Mouse (Mus musculus): ENCODE results near the gene H2-DMb1.

The H2-DMb1 gene

DNA sequence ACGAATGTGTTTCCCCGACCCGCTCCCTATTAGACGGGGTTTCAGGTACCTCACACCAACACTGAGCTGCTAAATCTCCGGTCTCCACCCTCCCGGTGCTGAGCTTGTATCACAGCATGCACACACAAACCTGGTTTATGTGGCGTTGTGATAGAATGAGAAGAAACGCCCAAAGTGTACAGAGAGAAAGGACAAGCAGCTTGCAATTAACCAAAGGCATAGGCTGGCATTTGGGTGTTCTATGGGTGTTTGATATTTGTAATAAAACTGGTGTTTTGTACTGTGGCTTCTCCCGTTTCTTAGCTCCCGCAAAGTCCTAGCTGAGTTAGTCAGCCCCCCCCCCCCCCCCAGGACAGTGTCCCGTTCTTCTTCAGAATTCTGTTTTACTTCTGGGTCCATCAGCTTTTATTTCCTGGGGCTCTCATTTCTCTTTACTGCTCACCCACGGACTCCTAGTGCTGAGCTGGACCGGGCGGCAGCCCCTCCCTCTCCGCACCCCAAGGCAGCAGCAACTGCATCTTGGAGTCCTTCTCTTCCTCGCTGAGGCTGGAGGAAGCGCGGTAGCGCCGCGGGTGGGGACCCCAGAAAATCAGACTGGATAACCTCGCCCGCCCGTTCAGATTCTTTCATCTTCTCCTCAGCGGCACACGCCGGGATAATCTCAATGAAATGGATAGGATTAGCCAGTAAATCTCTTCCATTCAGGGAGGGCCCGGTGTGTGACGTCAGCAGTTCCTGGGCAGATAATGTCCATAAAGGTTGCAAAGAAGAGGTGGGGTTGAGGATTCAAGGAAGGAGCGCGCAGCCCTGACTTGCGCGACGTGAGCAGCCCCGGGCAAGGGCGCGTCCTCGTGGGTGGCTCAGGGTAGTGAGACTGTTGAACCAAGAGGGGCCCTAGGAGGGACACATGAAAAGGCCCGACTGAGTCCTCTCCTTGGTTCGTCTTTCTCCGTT is 44.3 kb downstream of the H2-DMb1 start, which contains the start of gene Psmb8:
TSS of gene Psmb8 (plus strand) at position 781 of the 954 bp plus-strand sequence.
- DNase-seq = peak; percentile 91 to 94

- peak; percentile 35 to 57 for DNase-seq
Observed at GRCm38 (mm10) chr17:34197904-34198520, 45.1 kb downstream of the H2-DMb1 start.

- DNase-seq = no peak
Observed at GRCm38 (mm10) chr17:34198521-34198912, 45.6 kb downstream of the H2-DMb1 start.

DNA sequence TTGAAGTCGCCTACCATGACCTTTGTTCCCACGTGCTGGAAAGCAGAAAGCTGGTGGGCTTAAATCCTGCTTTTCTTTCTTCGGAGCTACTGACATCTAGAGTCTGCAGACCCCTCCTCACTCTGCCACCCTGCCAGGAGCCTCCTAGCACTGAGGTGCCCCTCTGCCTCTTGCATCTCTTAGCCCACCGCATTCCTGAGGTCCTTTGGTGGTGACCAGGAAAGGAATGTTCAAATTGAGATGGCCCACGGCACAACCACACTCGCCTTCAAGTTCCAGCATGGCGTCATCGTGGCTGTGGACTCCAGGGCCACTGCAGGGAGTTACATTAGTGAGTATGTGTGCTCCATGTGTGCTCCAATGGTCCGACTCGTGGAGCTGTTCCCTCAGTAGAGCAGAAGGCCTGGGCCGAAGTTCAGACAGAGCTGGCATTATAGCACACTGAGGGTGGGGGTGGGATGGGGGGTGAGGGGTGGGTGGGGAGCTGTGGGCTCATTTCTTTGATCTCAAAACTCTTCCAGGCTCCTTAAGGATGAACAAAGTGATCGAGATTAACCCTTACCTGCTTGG is 46.3 kb downstream of the H2-DMb1 start:
- DNase-seq = no peak

DNA sequence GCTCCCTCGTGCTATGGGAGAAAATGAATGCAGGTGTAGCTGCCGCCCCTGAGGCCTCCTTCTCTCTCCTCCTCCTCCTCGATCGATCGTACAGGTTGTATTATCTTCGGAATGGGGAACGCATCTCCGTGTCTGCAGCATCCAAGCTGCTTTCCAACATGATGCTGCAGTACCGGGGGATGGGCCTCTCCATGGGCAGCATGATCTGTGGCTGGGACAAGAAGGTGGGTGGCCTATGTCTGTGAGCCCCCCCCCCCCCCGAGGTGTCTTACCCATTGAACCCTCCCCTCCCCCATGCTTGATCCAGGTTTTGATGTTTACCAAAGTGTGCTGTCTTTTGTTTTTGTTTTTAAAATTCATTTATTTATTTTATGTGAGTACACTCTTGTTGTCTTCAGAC is 47.2 kb downstream of the H2-DMb1 start:
- no peak for DNase-seq

DNA sequence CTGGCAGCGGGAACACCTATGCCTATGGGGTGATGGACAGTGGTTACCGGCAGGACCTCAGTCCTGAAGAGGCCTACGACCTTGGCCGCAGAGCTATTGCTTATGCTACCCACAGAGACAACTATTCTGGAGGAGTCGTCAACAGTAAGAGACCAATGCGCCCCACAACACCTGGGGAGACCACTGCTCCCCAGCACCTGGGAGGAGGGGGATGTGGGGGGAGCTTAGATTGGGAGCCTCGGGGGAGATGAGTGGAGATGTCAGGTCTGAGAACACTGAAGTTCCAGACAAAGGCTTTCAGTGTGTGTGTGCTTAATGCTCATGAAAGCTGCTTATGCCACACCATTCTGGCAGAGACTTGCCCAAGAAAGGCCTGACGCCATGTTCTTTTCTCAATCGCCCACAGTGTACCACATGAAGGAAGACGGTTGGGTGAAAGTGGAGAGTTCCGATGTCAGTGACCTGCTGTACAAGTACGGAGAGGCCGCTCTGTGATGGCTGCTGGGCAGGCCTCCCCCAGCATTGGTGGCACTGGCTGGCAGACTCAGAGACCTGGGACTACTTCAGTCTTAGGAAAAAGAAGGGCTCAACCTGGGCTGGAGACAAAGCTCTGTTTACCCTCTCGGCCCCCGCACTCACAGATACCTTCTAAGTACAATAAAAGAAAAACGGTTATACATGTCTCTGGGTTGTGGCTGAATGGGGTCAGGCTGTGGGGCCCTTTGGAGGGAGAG is 48.1 kb downstream of the H2-DMb1 start:
- no peak for DNase-seq

DNA sequence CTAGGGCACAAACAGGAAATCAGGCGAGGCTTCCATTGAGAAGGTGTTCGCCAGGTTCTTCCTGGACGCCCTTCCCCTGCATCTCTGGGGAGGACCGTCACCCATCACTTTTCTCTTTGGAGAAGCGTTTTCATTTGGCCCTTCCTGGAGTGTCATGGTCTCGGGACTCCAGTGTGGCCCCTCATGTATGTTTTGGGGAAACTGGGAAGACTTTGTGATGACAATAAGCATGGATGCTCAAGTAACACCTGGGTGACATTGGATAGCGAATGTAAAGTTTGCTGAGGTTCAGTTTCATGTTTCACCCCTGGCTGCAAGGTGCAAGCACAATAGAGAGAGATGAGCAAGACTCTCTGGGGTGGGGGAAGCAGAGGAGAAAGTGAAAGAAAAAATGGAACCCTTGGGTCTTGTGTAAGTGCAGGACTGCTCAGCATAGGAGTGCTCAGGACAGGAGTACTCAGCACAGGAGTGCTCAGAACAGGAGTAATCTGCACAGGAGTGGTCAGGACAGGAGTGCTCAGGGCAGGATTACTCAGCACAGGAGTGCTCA is 48.7 kb downstream of the H2-DMb1 start:
- DNase-seq = no peak

DNA sequence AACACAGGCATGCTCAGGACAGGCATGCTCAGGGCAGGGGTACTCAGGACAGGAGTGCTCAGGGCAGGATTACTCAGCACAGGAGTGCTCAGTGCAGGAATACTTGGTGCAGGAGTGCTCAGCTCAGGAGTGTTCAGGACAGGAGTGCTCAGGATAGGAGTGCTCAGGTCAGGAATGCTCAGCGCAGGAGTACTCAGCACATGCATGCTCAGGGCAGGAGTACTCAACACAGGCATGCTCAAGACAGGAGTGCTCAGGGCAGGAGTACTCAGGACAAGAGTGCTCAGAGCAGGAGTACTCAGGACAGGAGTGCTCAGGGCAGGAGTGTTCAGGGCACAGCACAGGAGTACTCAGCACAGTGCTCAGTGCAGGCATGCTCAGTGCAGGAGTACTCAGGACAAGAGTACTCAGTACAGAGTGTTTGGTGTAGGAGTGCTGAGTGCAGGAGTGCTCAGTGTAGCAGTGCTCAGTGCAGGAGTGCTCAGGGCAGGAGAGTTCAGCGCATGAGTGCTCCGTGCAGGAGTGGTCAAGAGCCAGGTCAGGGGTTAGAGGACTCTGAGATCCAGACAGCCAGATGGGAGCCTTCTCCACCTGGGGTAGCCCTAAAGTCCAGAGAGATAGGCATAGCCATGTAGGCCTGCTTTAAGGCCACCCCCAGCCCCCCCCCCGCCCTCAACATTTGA is 50.0 kb downstream of the H2-DMb1 start:
- DNase-seq = no peak

GRCm38 (mm10) chr17:34203444-34203843 is 50.6 kb downstream of the H2-DMb1 start, which contains the start of gene Tap2:
Gene Tap2, plus strand, starts transcription at chr17:34203527.
- no peak for DNase-seq

DNA sequence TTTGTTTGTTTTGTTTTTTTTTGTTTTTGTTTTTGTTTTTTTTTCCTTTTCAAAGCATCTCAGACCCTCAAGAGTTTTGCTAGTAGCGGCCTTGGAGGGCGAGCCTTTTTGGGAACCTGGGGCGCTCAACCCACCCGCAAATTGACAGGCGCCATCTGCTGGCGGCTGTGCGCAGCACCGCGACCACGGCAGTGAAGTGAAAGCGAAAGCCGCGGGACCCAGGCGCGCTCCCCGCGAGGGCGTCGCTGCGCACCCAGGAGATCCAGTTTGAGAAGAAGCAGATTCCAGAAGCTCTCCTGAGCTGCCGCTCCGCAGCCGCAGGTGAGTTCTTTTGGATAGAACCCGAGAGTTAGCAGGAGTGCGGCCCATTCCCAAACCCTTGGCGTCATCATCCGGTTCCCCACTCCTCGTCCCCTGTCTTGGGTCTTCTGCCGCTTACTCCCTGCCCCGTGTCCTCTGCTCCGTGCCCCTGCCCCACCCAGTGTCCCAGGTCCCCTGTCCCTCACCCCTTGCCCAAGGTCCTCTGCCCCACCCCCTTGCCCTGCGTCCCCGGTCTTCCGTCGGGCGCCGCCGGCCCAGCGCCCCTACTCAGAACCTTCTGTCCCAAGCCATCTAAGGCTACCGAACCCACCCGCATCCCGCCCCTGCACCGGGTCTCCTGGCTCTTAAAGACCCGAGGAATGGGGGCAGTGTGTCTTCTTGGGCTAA is 51.6 kb downstream of the H2-DMb1 start:
- peak; percentile 80 to 91 for DNase-seq

DNA sequence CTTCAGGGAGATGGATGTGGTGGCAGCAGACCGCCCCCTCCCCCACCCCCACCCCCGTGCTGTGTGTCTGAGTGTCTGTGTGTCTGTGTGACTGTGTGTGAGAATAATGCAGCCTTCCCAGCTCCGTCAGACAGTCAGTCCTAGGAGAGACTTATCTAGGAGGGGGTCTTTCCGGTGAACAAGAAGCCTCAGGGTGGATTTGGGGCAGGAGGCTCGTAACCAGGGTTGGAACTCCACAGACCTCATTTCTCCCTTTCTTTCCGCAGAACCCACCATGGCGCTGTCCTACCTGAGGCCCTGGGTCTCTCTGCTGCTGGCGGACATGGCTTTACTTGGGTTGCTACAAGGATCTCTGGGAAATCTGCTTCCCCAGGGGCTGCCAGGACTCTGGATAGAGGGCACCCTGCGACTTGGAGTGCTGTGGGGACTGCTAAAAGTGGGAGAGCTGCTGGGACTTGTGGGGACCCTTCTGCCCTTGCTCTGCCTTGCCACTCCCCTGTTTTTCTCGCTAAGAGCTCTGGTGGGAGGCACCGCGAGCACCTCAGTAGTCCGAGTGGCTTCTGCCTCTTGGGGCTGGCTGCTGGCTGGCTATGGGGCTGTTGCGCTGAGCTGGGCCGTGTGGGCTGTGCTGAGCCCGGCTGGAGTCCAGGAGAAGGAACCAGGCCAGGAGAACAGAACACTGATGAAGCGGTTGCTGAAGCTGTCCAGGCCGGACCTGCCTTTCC is 52.3 kb downstream of the H2-DMb1 start:
- DNase-seq = no peak

GRCm38 (mm10) chr17:34205746-34206176 is 52.9 kb downstream of the H2-DMb1 start:
- no peak for DNase-seq

- DNase-seq = no peak
Observed at GRCm38 (mm10) chr17:34206731-34207130, 53.9 kb downstream of the H2-DMb1 start.

DNA sequence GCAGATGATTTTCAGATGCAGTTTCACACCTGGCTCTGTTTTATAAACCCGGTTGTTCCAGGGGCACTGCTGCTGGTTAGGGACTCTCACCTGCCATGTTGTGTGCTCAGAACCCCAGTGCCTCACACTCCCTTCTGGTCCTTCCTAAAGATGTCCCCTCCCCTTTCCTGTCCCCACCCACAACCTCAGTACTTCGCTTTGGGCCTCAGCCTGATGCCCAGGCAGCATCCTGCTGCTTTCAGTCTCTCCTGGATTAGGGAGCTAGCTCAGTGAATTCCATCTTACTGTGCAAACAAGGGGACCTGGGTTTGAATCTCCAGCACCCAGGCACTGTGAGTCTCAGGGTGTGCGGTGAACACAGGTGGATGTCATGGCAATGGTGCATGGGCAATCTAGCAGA is 54.6 kb downstream of the H2-DMb1 start:
- no peak for DNase-seq

DNA sequence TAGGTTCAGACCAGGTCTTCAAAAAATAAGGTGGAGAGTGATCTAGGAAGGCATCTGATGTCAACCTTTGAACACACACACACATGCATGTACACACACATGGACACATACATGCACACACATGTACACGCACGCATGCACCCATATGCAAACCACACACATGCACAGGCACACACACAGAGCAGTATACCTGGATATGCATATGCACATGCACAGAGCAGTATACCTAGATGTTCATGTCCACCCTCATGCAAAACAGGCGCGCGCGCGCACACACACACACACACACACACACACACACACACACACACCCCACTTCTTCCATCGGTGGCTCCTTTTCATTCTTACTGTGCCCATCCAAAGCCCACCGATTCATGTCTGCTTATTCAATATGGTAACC is 55.0 kb downstream of the H2-DMb1 start:
- DNase-seq = no peak

- DNase-seq = no peak
Observed at GRCm38 (mm10) chr17:34208421-34208820, 55.5 kb downstream of the H2-DMb1 start.

DNA sequence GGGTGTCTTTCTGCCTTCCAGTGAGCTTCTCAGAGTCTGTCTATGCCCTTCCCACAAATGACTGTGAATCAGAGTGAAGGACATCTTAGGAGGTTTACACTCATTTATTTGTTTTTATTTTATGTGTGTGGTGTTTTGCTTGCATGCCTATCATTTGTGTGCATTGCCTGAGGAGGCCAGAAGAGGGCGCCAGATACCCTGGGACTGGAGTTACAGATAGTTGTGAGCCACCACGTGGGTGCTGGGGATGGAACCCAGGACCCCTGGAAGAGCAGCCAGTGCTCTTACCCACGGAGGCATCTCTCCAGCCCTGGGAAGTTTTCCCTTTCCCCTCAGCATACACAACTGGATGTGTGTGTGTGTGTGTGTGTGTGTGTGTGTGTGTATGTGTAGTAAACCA is 56.8 kb downstream of the H2-DMb1 start:
- DNase-seq = no peak
